Mouse (Mus musculus): ENCODE measurements at regions not wholly inside any gene's neighbourhood (a gene's known extent, or its start where the extent isn't known, plus 50 kb on each side); places are given as distances from the start of the nearest gene placed in this dataset.

- no peak overlapping the region for H3K4me2 ChIP-seq (ENCODE audit: insufficient read depth, low read depth, poor library complexity, severe bottlenecking)
- H3K9me3 ChIP-seq (replicated peaks; ENCODE audit: low read length), result no peaks in the 10 kb centered on the region
- no peaks in the 10 kb centered on the region for H3K36me3 ChIP-seq (replicated peaks in 1 of 2; ENCODE audit: control insufficient read depth in 1 of 2, insufficient read depth in 1 of 2, low read length in 1 of 2)
- no peak overlapping the region for H3K27ac ChIP-seq (ENCODE audit: insufficient read depth, low read depth)
- DNase-seq (ENCODE audit: extremely low read depth), result no peak
- no peak overlapping the region for H3K9ac ChIP-seq (ENCODE audit: insufficient read depth, low read depth)
- H3K4me3 ChIP-seq (replicated peaks in 1 of 3; ENCODE audit: low read depth in 2 of 3, low read length in 2 of 3, poor library complexity in 1 of 3), result no peak overlapping the region
- no peaks in the 10 kb centered on the region for H3K27me3 ChIP-seq (replicated peaks)
- H3K79me2 ChIP-seq (replicated peaks; ENCODE audit: control insufficient read depth, extremely low read depth, insufficient read depth, poor library complexity, severe bottlenecking), result no peaks in the 10 kb centered on the region
- TF ChIP-seq TBP (conservative IDR thresholded peaks at IDR 0.05; ENCODE audit: low read depth, low read length) (no peak), MAX (IDR thresholded peaks at IDR 0.05; ENCODE audit: low read length) (no peak), RCOR1 (conservative IDR thresholded peaks at IDR 0.05; ENCODE audit: low read depth, low read length) (no peak), NRF1 (IDR thresholded peaks at IDR 0.05; ENCODE audit: low read depth, low read length) (no peak), ZMIZ1 (IDR thresholded peaks at IDR 0.05; ENCODE audit: low read depth, low read length) (no peak), BHLHE40 (IDR thresholded peaks at IDR 0.05; ENCODE audit: low read depth, low read length) (no peak), UBTF (IDR thresholded peaks at IDR 0.05; ENCODE audit: low read depth, low read length) (no peak), SMC3 (IDR thresholded peaks at IDR 0.05; ENCODE audit: low read depth, low read length) (no peak), TCF12 (IDR thresholded peaks at IDR 0.05; ENCODE audit: low read depth, low read length) (no peak), JUN (IDR thresholded peaks at IDR 0.05; ENCODE audit: insufficient read depth, low read depth, low read length) (no peak)
- H3K4me1 ChIP-seq (ENCODE audit: control insufficient read depth in 1 of 2, insufficient read depth in 2 of 2), result no peaks in the 10 kb centered on the region
- dilution Hi-C loops (cut with MboI; ENCODE audit: extremely low pct_ligation_motif_present, extremely low pct_unique_long_range_greater_than_20kb, low sequenced_read_pairs) (no loop called here), in situ Hi-C loops (cut with MboI; ENCODE audit: low pct_ligation_motif_present, low pct_unique_long_range_greater_than_20kb, low sequenced_read_pairs) (no loop called here)
Measured at GRCm38 (mm10) chr5:69665555-69665954, 73.4 kb upstream of the Gnpda2 start.

- DNase-seq (ENCODE audit: extremely low read depth), result no peak
- TF ChIP-seq JUND (conservative IDR thresholded peaks at IDR 0.05; ENCODE audit: low read depth, low read length) (no peak), BHLHE40 (IDR thresholded peaks at IDR 0.05; ENCODE audit: low read depth, low read length) (no peak), ZMIZ1 (IDR thresholded peaks at IDR 0.05; ENCODE audit: low read depth, low read length) (no peak), EP300 (IDR thresholded peaks at IDR 0.05; ENCODE audit: low read length) (no peak), SIN3A (IDR thresholded peaks at IDR 0.05; ENCODE audit: low read length) (no peak), ETS1 (conservative IDR thresholded peaks at IDR 0.05; ENCODE audit: low read depth, low read length) (no peak), RCOR1 (conservative IDR thresholded peaks at IDR 0.05; ENCODE audit: low read depth, low read length) (no peak), TBP (conservative IDR thresholded peaks at IDR 0.05; ENCODE audit: low read depth, low read length) (no peak), SMC3 (IDR thresholded peaks at IDR 0.05; ENCODE audit: low read depth, low read length) (no peak), HCFC1 (IDR thresholded peaks at IDR 0.05; ENCODE audit: low read depth, low read length) (no peak), NRF1 (IDR thresholded peaks at IDR 0.05; ENCODE audit: low read depth, low read length) (no peak)
- Histone ChIP-seq H3K4me2 (ENCODE audit: insufficient read depth, low read depth, poor library complexity, severe bottlenecking) (no peak overlapping the region), H3K9ac (ENCODE audit: insufficient read depth, low read depth) (no peak overlapping the region), H3K79me2 (replicated peaks; ENCODE audit: control insufficient read depth, extremely low read depth, insufficient read depth, poor library complexity, severe bottlenecking) (no peaks in the 10 kb centered on the region), H3K4me3 (replicated peaks in 1 of 3; ENCODE audit: low read depth in 2 of 3, low read length in 2 of 3, poor library complexity in 1 of 3) (no peak overlapping the region), H3K36me3 (replicated peaks in 1 of 2; ENCODE audit: control insufficient read depth in 1 of 2, insufficient read depth in 1 of 2, low read length in 1 of 2) (no peaks in the 10 kb centered on the region), H3K4me1 (ENCODE audit: control insufficient read depth in 1 of 2, insufficient read depth in 2 of 2) (no peaks in the 10 kb centered on the region), H3K27me3 (replicated peaks) (no peaks in the 10 kb centered on the region), H3K9me3 (replicated peaks; ENCODE audit: low read length) (no peaks in the 10 kb centered on the region), H3K27ac (ENCODE audit: insufficient read depth, low read depth) (no peak overlapping the region)
- dilution Hi-C loops (cut with MboI; ENCODE audit: extremely low pct_ligation_motif_present, extremely low pct_unique_long_range_greater_than_20kb, low sequenced_read_pairs) (no loop called here), in situ Hi-C loops (cut with MboI; ENCODE audit: low pct_ligation_motif_present, low pct_unique_long_range_greater_than_20kb, low sequenced_read_pairs) (no loop called here)
Measured at GRCm38 (mm10) chr5:69663961-69664360, 71.8 kb upstream of the Gnpda2 start.
